In genomic region chr2:125252275-125252674, GRCm38 (mm10) we compare ENCODE assay signal across 9 mouse cellular contexts. TPM values are rescaled to one million over a fixed set of nuclear protein-coding genes. Genes with fewer than 3 reads are reported as not detected.
A peak's percentile ranks its signal among the peaks of the same experiment; 100 is the strongest.
DNase-seq lines count a peak whose midpoint lies in the region; ATAC-seq and TF ChIP-seq lines count a peak whose summit lies in the region.
"Had no signal": no experiment of that assay in that cellular context is flagged by ENCODE, and none has a peak within 500 bp of the region (broad histone marks: within the 10 kb centered on the region; RNA-seq: fewer than 3 reads in every experiment).

No protein-coding gene starts in this region.

- no peak for ATAC-seq in liver, embryonic 15.5 days (ENCODE audit: insufficient read depth)
- no peak for ATAC-seq in midbrain, embryonic 15.5 days (replicated peaks)

- no peak for TF ChIP-seq POLR2A in brain, embryonic 14.5 days (IDR thresholded peaks at IDR 0.05; ENCODE audit: borderline replicate concordance, extremely low read depth, insufficient read depth, insufficient read length, poor library complexity, severe bottlenecking)

- 57% methylated on average over 2 of the region's 2 CpGs for WGBS in liver, embryonic 15.5 days (ENCODE audit: insufficient replicate concordance)
- 68% methylated on average over 2 of the region's 2 CpGs for WGBS in midbrain, embryonic 15.5 days

- H3K9ac ChIP-seq in liver, embryonic 15.5 days, result no peak overlapping the region
- H3K9ac ChIP-seq in midbrain, embryonic 15.5 days, result no peak overlapping the region
- H3K9ac ChIP-seq: stomach, embryonic 15.5 days had no signal

- no peaks in the 10 kb centered on the region for H3K27me3 ChIP-seq in liver, embryonic 15.5 days
- no peaks in the 10 kb centered on the region for H3K27me3 ChIP-seq in midbrain, embryonic 15.5 days (replicated peaks)
- H3K27me3 ChIP-seq: stomach, embryonic 15.5 days had no signal

- intact Hi-C loops in gastrocnemius, adult 2 months (cut with DNase I), result no loop called here

- no peaks in the 10 kb centered on the region for H3K9me3 ChIP-seq in liver, embryonic 15.5 days (replicated peaks)
- H3K9me3 ChIP-seq in midbrain, embryonic 15.5 days, result no peaks in the 10 kb centered on the region
- H3K9me3 ChIP-seq: stomach, embryonic 15.5 days had no signal

- H3K4me3 ChIP-seq in layer of hippocampus, adult 2 months, result no peak overlapping the region
- H3K4me3 ChIP-seq in gastrocnemius, adult 2 months, result no peak overlapping the region
- H3K4me3 ChIP-seq in liver, embryonic 15.5 days (replicated peaks), result no peak overlapping the region
- no peak overlapping the region for H3K4me3 ChIP-seq in midbrain, embryonic 15.5 days
- H3K4me3 ChIP-seq: stomach, embryonic 15.5 days had no signal

- H3K4me1 ChIP-seq in liver, embryonic 15.5 days (replicated peaks), result peaks cover 42% of the 10 kb centered on the region
- peaks cover 11% of the 10 kb centered on the region for H3K4me1 ChIP-seq in midbrain, embryonic 15.5 days

- H3K4me2 ChIP-seq in liver, embryonic 15.5 days, result peak overlapping the region; percentile 3; the same call in 1 of the 2 replicates
- H3K4me2 ChIP-seq in midbrain, embryonic 15.5 days, result no peak overlapping the region
- H3K4me2 ChIP-seq: stomach, embryonic 15.5 days had no signal

- H3K27ac ChIP-seq in layer of hippocampus, adult 2 months, result no peak overlapping the region
- H3K27ac ChIP-seq in gastrocnemius, adult 2 months, result no peak overlapping the region
- H3K27ac ChIP-seq in liver, embryonic 15.5 days (replicated peaks), result no peak overlapping the region
- H3K27ac ChIP-seq in midbrain, embryonic 15.5 days, result no peak overlapping the region
- H3K27ac ChIP-seq: stomach, embryonic 15.5 days had no signal

- peak; percentile 76 for TF ChIP-seq CTCF in layer of hippocampus, adult 2 months (conservative IDR thresholded peaks at IDR 0.05)
- peak; percentile 53; the same call in 1 of the 2 replicates for TF ChIP-seq CTCF in brain, embryonic 14.5 days (IDR thresholded peaks at IDR 0.05; ENCODE audit: borderline replicate concordance, extremely low read depth, insufficient read depth, insufficient read length)
- TF ChIP-seq CTCF in gastrocnemius, adult 2 months (IDR thresholded peaks at IDR 0.05), result peak; percentile 65

- DNase-seq in layer of hippocampus, adult 2 months (ENCODE audit: low spot score in 2 of 2), result peak in 1 of 2 experiments; percentile 54
- DNase-seq in layer of hippocampus, adult 9-10 months (ENCODE audit: low spot score), result no peak
- peak; percentile 49 for DNase-seq in MN1 (ENCODE audit: low spot score)
- peak; percentile 65 for DNase-seq in brain, embryonic 14.5 days (ENCODE audit: low read depth)
- peak; percentile 50 for DNase-seq in gastrocnemius, adult 2 months
- peak; percentile 31 to 41 for DNase-seq in spleen, postnatal 36 days (ENCODE audit: low spot score in 2 of 2)

- peaks cover 76% of the 10 kb centered on the region for H3K36me3 ChIP-seq in liver, embryonic 15.5 days (replicated peaks)
- peaks cover 10% of the 10 kb centered on the region for H3K36me3 ChIP-seq in midbrain, embryonic 15.5 days (replicated peaks)

RNA-seq across cellular contexts. Expression of gene Dut, which starts 5.3 kb away (rescaled TPM):
- 10 to 100 TPM; 27.1 to 28.4 TPM for total RNA-seq in layer of hippocampus, adult 2 months (2021)
- polyA plus RNA-seq in brain, embryonic 14.5 days (2012; rRNA removed), result 57.0 and 77.4 TPM in 2 replicates
- 1 to 10 TPM; 7.0 to 7.3 TPM for total RNA-seq in gastrocnemius, adult 2 months (2021)
- polyA plus RNA-seq in liver, embryonic 15.5 days (2015; fragmentation: Nextera tagmentation; extraction: Ambion mirVana), result 87.7 and 101 TPM in 2 replicates
- 69.1 and 70.2 TPM in 2 replicates for polyA plus RNA-seq in midbrain, embryonic 15.5 days (2015; fragmentation: Nextera tagmentation; extraction: Ambion mirVana)
